Mouse (Mus musculus): Measurements from ENCODE around the gene Tmem145. TPM values are rescaled to one million over a fixed set of nuclear protein-coding genes. Genes with fewer than 3 reads are reported as not detected.

The Tmem145 gene
- polyA plus RNA-seq, 2 experiments: not detected

DNA sequence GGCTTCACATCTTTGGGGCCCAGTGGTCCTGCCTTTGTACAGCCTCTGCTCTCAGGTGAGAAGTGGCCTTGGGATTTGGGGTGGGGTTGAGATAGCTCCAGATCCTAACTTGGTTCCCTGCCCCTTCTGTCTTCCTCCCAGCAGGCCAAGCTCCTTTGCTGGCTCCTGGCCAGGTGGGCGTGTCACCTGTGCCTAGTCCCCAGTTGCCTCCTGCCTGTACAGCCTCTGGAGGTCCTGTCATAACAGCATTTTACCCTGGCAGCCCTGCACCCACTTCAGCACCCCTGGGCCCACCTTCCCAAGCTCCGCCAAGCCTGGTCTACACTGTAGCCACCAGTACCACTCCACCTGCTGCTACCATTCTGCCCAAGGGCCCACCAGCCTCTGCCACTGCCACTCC is 15.0 kb upstream of the Tmem145 start:
- Histone ChIP-seq H3K9ac (replicated peaks) (no peak overlapping the region), H3K27me3 (ENCODE audit: control insufficient read depth, insufficient read depth, low read length) (no peaks in the 10 kb centered on the region), H3K9me3 (ENCODE audit: control insufficient read depth, low read length) (no peaks in the 10 kb centered on the region), H3K4me1 (replicated peaks; ENCODE audit: control insufficient read depth in 2 of 2, insufficient read depth in 2 of 2, low read length in 1 of 2) (no peaks in the 10 kb centered on the region), H3K36me3 (replicated peaks; ENCODE audit: control insufficient read depth, insufficient read depth, low read depth) (peaks cover 66% of the 10 kb centered on the region), H3K27ac (no peak overlapping the region), H3K4me3 (ENCODE audit: insufficient read depth in 1 of 2, low read depth in 2 of 2, low read length in 2 of 2) (no peak overlapping the region), H3K4me2 (ENCODE audit: low read depth) (no peak overlapping the region)
- 73% methylated on average over 2 of the region's 2 CpGs for WGBS (ENCODE audit: insufficient replicate concordance)
- DNase-seq (ENCODE audit: low read depth in 3 of 3, low spot score in 3 of 3): no peak
- TF ChIP-seq EP300 (IDR thresholded peaks at IDR 0.05; ENCODE audit: low read depth) (no peak), CTCF (IDR thresholded peaks at IDR 0.05; ENCODE audit: low read depth) (no peak)
- no peak for ATAC-seq (ENCODE audit: insufficient read depth)

DNA sequence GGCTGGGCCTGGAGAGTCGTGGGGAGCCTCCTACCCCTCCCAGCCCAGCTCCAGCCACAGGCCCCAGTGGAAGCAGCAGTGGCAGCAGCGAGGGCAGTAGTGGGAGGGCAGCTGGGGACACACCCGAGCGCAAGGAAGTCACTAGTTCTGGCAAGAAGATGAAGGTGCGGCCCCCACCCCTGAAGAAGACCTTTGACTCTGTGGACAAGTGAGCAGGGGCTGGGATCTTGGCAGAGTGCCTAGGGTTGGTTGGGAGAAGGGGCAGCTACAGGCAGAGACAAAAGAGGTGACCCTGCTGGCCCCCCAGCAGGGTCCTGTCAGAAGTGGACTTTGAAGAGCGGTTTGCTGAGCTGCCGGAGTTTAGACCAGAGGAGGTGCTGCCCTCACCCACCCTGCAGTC is 13.8 kb upstream of the Tmem145 start:
- ATAC-seq (ENCODE audit: insufficient read depth): no peak
- Histone ChIP-seq H3K4me2 (ENCODE audit: low read depth) (no peak overlapping the region), H3K36me3 (replicated peaks; ENCODE audit: control insufficient read depth, insufficient read depth, low read depth) (peaks cover 56% of the 10 kb centered on the region), H3K4me1 (replicated peaks; ENCODE audit: control insufficient read depth in 2 of 2, insufficient read depth in 2 of 2, low read length in 1 of 2) (peaks cover 4% of the 10 kb centered on the region in 2 experiments), H3K9me3 (ENCODE audit: control insufficient read depth, low read length) (no peaks in the 10 kb centered on the region), H3K9ac (replicated peaks) (no peak overlapping the region), H3K4me3 (ENCODE audit: insufficient read depth in 1 of 2, low read depth in 2 of 2, low read length in 2 of 2) (no peak overlapping the region), H3K27me3 (ENCODE audit: control insufficient read depth, insufficient read depth, low read length) (no peaks in the 10 kb centered on the region), H3K27ac (no peak overlapping the region)
- TF ChIP-seq EP300 (IDR thresholded peaks at IDR 0.05; ENCODE audit: low read depth) (no peak), CTCF (IDR thresholded peaks at IDR 0.05; ENCODE audit: low read depth) (no peak)
- no peak for DNase-seq (ENCODE audit: low read depth in 3 of 3, low spot score in 3 of 3)
- WGBS (ENCODE audit: insufficient replicate concordance): 74% methylated on average over 7 of the region's 7 CpGs

DNA sequence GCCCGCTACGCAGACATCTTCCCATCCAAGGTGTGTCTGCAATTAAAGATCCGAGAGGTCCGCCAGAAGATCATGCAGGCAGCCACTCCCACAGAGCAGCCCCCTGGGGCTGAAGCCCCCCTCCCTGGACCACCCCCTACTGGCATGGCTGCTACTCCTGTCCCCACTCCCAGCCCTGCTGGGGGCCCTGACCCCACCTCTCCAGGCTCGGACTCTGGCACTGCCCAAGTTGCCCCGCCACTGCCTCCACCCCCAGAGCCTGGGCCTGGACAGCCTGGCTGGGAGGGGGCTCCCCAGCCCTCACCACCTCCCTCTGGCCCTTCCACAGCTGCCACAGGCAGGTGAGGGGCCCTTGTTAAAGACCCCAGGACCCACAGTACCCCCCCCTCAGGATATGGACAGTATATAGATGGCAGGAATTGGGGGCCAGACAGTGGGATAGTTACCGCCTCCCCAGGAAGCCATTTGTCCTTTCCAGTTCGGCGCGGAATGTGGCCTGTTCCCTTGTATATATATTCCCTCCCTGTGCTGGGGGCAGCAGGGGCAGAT is 12.6 kb upstream of the Tmem145 start:
- TF ChIP-seq CTCF (IDR thresholded peaks at IDR 0.05; ENCODE audit: low read depth): no peak
- TF ChIP-seq EP300 (IDR thresholded peaks at IDR 0.05; ENCODE audit: low read depth): no peak
- peaks cover 44% of the 10 kb centered on the region for H3K36me3 ChIP-seq (replicated peaks; ENCODE audit: control insufficient read depth, insufficient read depth, low read depth)
- H3K4me1 ChIP-seq (replicated peaks; ENCODE audit: control insufficient read depth in 2 of 2, insufficient read depth in 2 of 2, low read length in 1 of 2): peaks cover 4 to 5% of the 10 kb centered on the region in 2 experiments
- DNase-seq (ENCODE audit: low read depth in 3 of 3, low spot score in 3 of 3): no peak
- no peak overlapping the region for H3K9ac ChIP-seq (replicated peaks)
- ATAC-seq (ENCODE audit: insufficient read depth): no peak
- no peaks in the 10 kb centered on the region for H3K27me3 ChIP-seq (ENCODE audit: control insufficient read depth, insufficient read depth, low read length)
- WGBS (ENCODE audit: insufficient replicate concordance): 93% methylated on average over 9 of the region's 10 CpGs
- no peak overlapping the region for H3K27ac ChIP-seq
- no peak overlapping the region for H3K4me2 ChIP-seq (ENCODE audit: low read depth)
- no peak overlapping the region for H3K4me3 ChIP-seq (ENCODE audit: insufficient read depth in 1 of 2, low read depth in 2 of 2, low read length in 2 of 2)
- no peaks in the 10 kb centered on the region for H3K9me3 ChIP-seq (ENCODE audit: control insufficient read depth, low read length)

DNA sequence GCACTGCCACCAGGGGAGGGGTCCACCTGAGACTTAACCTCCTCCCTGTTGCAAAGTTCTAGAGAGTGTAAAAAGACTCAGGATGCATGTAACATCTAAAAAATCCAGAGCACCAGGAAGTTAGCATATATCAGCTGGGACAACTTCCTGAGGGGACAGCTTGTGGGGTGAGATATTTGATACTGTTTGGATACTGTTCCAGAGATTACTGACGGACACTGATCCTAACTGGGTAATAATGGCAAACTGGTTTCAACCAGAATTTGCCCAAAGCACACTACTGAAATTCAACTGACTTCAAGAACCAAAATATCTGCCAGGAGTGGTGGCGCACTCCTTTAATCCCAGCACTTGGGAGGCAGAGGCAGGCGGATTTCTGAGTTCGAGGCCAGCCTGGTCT is 11.4 kb upstream of the Tmem145 start:
- Histone ChIP-seq H3K9me3 (ENCODE audit: control insufficient read depth, low read length) (no peaks in the 10 kb centered on the region), H3K4me1 (replicated peaks; ENCODE audit: control insufficient read depth in 2 of 2, insufficient read depth in 2 of 2, low read length in 1 of 2) (peaks cover 4 to 5% of the 10 kb centered on the region in 2 experiments), H3K4me3 (ENCODE audit: insufficient read depth in 1 of 2, low read depth in 2 of 2, low read length in 2 of 2) (no peak overlapping the region), H3K27me3 (ENCODE audit: control insufficient read depth, insufficient read depth, low read length) (no peaks in the 10 kb centered on the region), H3K27ac (no peak overlapping the region), H3K4me2 (ENCODE audit: low read depth) (no peak overlapping the region), H3K36me3 (replicated peaks; ENCODE audit: control insufficient read depth, insufficient read depth, low read depth) (peaks cover 32% of the 10 kb centered on the region), H3K9ac (replicated peaks) (no peak overlapping the region)
- ATAC-seq (ENCODE audit: insufficient read depth) (no peak), DNase-seq (ENCODE audit: low read depth in 3 of 3, low spot score in 3 of 3) (no peak)
- TF ChIP-seq CTCF (IDR thresholded peaks at IDR 0.05; ENCODE audit: low read depth) (no peak), EP300 (IDR thresholded peaks at IDR 0.05; ENCODE audit: low read depth) (no peak)
- 75% methylated on average over 4 of the region's 4 CpGs for WGBS (ENCODE audit: insufficient replicate concordance)

DNA sequence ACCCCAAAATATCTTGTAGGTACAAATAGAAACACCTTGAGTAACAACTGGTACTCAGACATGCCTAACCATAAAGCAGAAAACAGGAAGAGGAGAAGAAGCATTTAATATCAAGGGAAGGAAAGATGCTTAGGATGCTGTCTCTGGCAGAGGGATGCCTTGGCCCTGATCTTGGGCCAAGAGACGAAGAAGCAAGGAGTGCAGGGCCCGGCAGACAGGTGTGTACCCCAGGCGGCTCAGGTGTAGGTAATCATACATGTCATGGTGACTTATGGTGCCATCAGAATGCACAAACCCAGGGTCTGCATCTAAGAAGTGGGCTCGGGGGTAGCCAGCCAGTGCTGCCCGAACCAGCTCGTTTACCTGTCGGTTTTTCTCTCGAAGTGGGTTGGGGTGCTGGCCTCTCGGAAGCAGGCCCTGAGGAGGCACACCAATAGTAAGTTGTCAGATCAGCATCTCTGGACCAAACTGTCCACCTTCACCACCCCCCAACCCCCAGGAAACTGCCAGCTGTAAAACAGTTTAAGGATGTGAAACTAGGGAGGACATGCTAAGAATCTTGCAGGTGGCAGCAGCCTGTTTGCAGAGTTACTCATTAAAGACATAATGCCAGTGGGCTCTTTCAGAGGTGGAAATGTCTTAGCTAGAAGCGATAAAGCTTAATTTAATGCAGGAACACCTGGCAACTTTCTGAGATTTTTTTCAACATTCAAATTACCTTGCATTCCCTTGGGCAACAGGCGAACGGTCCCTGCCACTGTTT is 10.8 kb upstream of the Tmem145 start:
- Histone ChIP-seq H3K9ac (replicated peaks) (no peak overlapping the region), H3K4me1 (replicated peaks; ENCODE audit: control insufficient read depth in 2 of 2, insufficient read depth in 2 of 2, low read length in 1 of 2) (peaks cover 4 to 5% of the 10 kb centered on the region in 2 experiments), H3K27me3 (ENCODE audit: control insufficient read depth, insufficient read depth, low read length) (no peaks in the 10 kb centered on the region), H3K36me3 (replicated peaks; ENCODE audit: control insufficient read depth, insufficient read depth, low read depth) (peaks cover 25% of the 10 kb centered on the region), H3K4me3 (ENCODE audit: insufficient read depth in 1 of 2, low read depth in 2 of 2, low read length in 2 of 2) (no peak overlapping the region), H3K27ac (no peak overlapping the region), H3K9me3 (ENCODE audit: control insufficient read depth, low read length) (no peaks in the 10 kb centered on the region), H3K4me2 (ENCODE audit: low read depth) (no peak overlapping the region)
- DNase-seq (ENCODE audit: low read depth in 3 of 3, low spot score in 3 of 3): no peak
- no peak for TF ChIP-seq CTCF (IDR thresholded peaks at IDR 0.05; ENCODE audit: low read depth)
- 82% methylated on average over 12 of the region's 12 CpGs for WGBS (ENCODE audit: insufficient replicate concordance)
- ATAC-seq (ENCODE audit: insufficient read depth): no peak
